Mouse (Mus musculus): ENCODE results near the gene Pla2r1. TPM values are rescaled to one million over a fixed set of nuclear protein-coding genes. Genes with fewer than 3 reads are reported as not detected.
A peak's percentile ranks its signal among the peaks of the same experiment; 100 is the strongest.

Gene Pla2r1
- 0.88 and 1.0 TPM in 2 replicates for polyA plus RNA-seq (2014; fragmentation: Nextera tagmentation; extraction: Ambion mirVana)

GRCm38 (mm10) chr2:60552902-60553682, at the start of gene Pla2r1:
TSS of gene Pla2r1 (minus strand) at chr2:60553308.
- Histone ChIP-seq H3K4me3 (ENCODE audit: low read depth, low read length) (peak within 1 kb of the TSS; percentile 32), H3K36me3 (ENCODE audit: control insufficient read depth, insufficient read depth, low read length) (no peaks in the 10 kb centered on the region), H3K4me2 (replicated peaks; ENCODE audit: low read depth, low read length) (peak within 1 kb of the TSS; percentile 76), H3K27ac (ENCODE audit: low read depth, low read length) (no peak within 1 kb of the TSS), H3K27me3 (ENCODE audit: control insufficient read depth, insufficient read depth, low read length) (no peaks in the 10 kb centered on the region), H3K9ac (ENCODE audit: low read depth, low read length) (peak within 1 kb of the TSS; percentile 33; the same call in 1 of the 2 replicates), H3K4me1 (replicated peaks; ENCODE audit: control insufficient read depth, insufficient read depth, low read length) (no peaks in the 10 kb centered on the region), H3K9me3 (ENCODE audit: control insufficient read depth, low read length) (no peaks in the 10 kb centered on the region)
- peak; percentile 66 for ATAC-seq (ENCODE audit: low FRiP score)
- DNase-seq (ENCODE audit: low spot score): peak; percentile 62
- WGBS: 4% methylated on average over 33 of the region's 33 CpGs

DNA sequence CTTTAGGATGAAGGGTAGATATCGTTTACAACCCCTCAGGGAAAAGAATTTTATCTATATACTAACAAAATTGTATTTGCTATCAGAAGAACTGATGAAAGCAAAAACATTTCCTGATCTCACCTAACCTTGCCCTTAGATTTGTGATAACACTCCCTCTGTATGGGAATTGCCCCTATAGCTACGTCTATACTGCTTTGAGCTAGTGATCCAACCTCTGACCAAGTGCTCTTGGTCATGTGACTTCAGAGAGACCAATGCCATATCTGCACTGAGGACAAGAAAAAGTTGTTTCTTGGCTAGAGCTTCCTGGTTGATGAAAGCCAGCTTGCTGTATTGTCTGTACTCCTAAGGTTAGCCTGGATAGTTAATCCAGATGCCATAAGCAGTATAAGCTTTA, 48.2 kb upstream of the Pla2r1 start:
- no peak overlapping the region for H3K9ac ChIP-seq (ENCODE audit: low read depth, low read length)
- no peak overlapping the region for H3K4me2 ChIP-seq (replicated peaks; ENCODE audit: low read depth, low read length)
- no peaks in the 10 kb centered on the region for H3K9me3 ChIP-seq (ENCODE audit: control insufficient read depth, low read length)
- H3K4me3 ChIP-seq (ENCODE audit: low read depth, low read length): no peak overlapping the region
- H3K4me1 ChIP-seq (replicated peaks; ENCODE audit: control insufficient read depth, insufficient read depth, low read length): no peaks in the 10 kb centered on the region
- no peak overlapping the region for H3K27ac ChIP-seq (ENCODE audit: low read depth, low read length)
- ATAC-seq (ENCODE audit: low FRiP score) (no peak), DNase-seq (ENCODE audit: low spot score) (no peak)
- WGBS: 85% methylated on average over 2 of the region's 2 CpGs
- H3K36me3 ChIP-seq (ENCODE audit: control insufficient read depth, insufficient read depth, low read length): no peaks in the 10 kb centered on the region
- H3K27me3 ChIP-seq (ENCODE audit: control insufficient read depth, insufficient read depth, low read length): no peaks in the 10 kb centered on the region

GRCm38 (mm10) chr2:60600863-60601262, 47.8 kb upstream of the Pla2r1 start:
- DNase-seq (ENCODE audit: low spot score) (no peak), ATAC-seq (ENCODE audit: low FRiP score) (no peak)
- 96% methylated on average over 2 of the region's 2 CpGs for WGBS
- Histone ChIP-seq H3K4me3 (ENCODE audit: low read depth, low read length) (no peak overlapping the region), H3K4me1 (replicated peaks; ENCODE audit: control insufficient read depth, insufficient read depth, low read length) (no peaks in the 10 kb centered on the region), H3K9ac (ENCODE audit: low read depth, low read length) (no peak overlapping the region), H3K4me2 (replicated peaks; ENCODE audit: low read depth, low read length) (no peak overlapping the region), H3K27ac (ENCODE audit: low read depth, low read length) (no peak overlapping the region), H3K27me3 (ENCODE audit: control insufficient read depth, insufficient read depth, low read length) (no peaks in the 10 kb centered on the region), H3K36me3 (ENCODE audit: control insufficient read depth, insufficient read depth, low read length) (no peaks in the 10 kb centered on the region), H3K9me3 (ENCODE audit: control insufficient read depth, low read length) (no peaks in the 10 kb centered on the region)

GRCm38 (mm10) chr2:60583416-60583815, 30.3 kb upstream of the Pla2r1 start:
- H3K9me3 ChIP-seq (ENCODE audit: control insufficient read depth, low read length): no peaks in the 10 kb centered on the region
- ATAC-seq (ENCODE audit: low FRiP score) (no peak), DNase-seq (ENCODE audit: low spot score) (no peak)
- H3K36me3 ChIP-seq (ENCODE audit: control insufficient read depth, insufficient read depth, low read length): no peaks in the 10 kb centered on the region
- H3K4me2 ChIP-seq (replicated peaks; ENCODE audit: low read depth, low read length): no peak overlapping the region
- no peak overlapping the region for H3K27ac ChIP-seq (ENCODE audit: low read depth, low read length)
- H3K27me3 ChIP-seq (ENCODE audit: control insufficient read depth, insufficient read depth, low read length): no peaks in the 10 kb centered on the region
- no peaks in the 10 kb centered on the region for H3K4me1 ChIP-seq (replicated peaks; ENCODE audit: control insufficient read depth, insufficient read depth, low read length)
- WGBS: 94% methylated on average over 4 of the region's 4 CpGs
- H3K9ac ChIP-seq (ENCODE audit: low read depth, low read length): no peak overlapping the region
- no peak overlapping the region for H3K4me3 ChIP-seq (ENCODE audit: low read depth, low read length)

- no peaks in the 10 kb centered on the region for H3K9me3 ChIP-seq (ENCODE audit: control insufficient read depth, low read length)
- H3K4me2 ChIP-seq (replicated peaks; ENCODE audit: low read depth, low read length): no peak overlapping the region
- H3K27ac ChIP-seq (ENCODE audit: low read depth, low read length): no peak overlapping the region
- no peaks in the 10 kb centered on the region for H3K36me3 ChIP-seq (ENCODE audit: control insufficient read depth, insufficient read depth, low read length)
- H3K9ac ChIP-seq (ENCODE audit: low read depth, low read length): no peak overlapping the region
- H3K27me3 ChIP-seq (ENCODE audit: control insufficient read depth, insufficient read depth, low read length): no peaks in the 10 kb centered on the region
- DNase-seq (ENCODE audit: low spot score) (no peak), ATAC-seq (ENCODE audit: low FRiP score) (no peak)
- no peaks in the 10 kb centered on the region for H3K4me1 ChIP-seq (replicated peaks; ENCODE audit: control insufficient read depth, insufficient read depth, low read length)
- H3K4me3 ChIP-seq (ENCODE audit: low read depth, low read length): no peak overlapping the region
- 77% methylated on average over 4 of the region's 4 CpGs for WGBS
Observed at GRCm38 (mm10) chr2:60554561-60554960, 1.5 kb upstream of the Pla2r1 start.

DNA sequence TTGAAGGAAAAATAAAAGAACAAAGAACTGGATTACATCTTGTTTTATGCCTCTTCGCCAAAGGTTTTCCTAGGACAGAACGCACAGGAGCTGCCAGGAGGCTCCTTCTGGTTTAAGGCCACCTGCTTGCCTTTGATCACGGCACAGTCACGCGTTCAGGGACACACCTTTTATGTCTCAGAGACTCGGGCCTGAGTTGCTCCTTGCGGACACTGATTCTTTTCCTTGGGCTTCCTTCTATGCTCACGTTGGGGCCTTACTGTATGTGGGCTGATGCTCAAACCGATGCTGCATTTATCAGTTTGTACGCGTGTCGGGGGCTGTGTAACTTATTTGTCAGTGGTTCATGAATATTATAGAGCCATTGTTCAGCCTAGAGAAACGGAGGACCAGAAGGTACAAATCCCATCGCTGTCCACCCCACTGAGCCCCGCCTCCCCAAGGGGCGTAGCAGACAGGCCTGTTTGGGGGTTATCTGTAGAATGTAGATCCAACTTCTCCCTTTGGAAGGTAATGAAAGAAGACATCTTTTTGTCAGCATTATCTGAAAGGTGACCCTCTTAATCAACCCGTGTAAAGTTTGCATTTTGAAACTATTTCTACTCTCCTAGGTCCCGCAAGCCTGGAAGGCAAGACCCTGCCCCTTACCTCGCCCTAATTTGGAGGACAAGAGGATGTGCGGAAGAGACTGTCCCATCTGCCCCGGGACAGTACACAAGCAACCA, 769 bp downstream of the Pla2r1 start:
- ATAC-seq (ENCODE audit: low FRiP score): peak; percentile 30; the same call in 1 of the 2 replicates

GRCm38 (mm10) chr2:60551673-60552072, 1.4 kb downstream of the Pla2r1 start:
- Histone ChIP-seq H3K36me3 (ENCODE audit: control insufficient read depth, insufficient read depth, low read length) (no peaks in the 10 kb centered on the region), H3K9ac (ENCODE audit: low read depth, low read length) (no peak overlapping the region), H3K4me1 (replicated peaks; ENCODE audit: control insufficient read depth, insufficient read depth, low read length) (no peaks in the 10 kb centered on the region), H3K9me3 (ENCODE audit: control insufficient read depth, low read length) (no peaks in the 10 kb centered on the region), H3K4me3 (ENCODE audit: low read depth, low read length) (no peak overlapping the region), H3K27ac (ENCODE audit: low read depth, low read length) (no peak overlapping the region), H3K4me2 (replicated peaks; ENCODE audit: low read depth, low read length) (no peak overlapping the region), H3K27me3 (ENCODE audit: control insufficient read depth, insufficient read depth, low read length) (no peaks in the 10 kb centered on the region)
- WGBS: 41% methylated on average over 2 of the region's 2 CpGs
- ATAC-seq (ENCODE audit: low FRiP score) (no peak), DNase-seq (ENCODE audit: low spot score) (no peak)

More for the DNA sequence above, 769 bp downstream of the Pla2r1 start:
- Histone ChIP-seq H3K27ac (ENCODE audit: low read depth, low read length) (no peak overlapping the region), H3K36me3 (ENCODE audit: control insufficient read depth, insufficient read depth, low read length) (no peaks in the 10 kb centered on the region), H3K4me1 (replicated peaks; ENCODE audit: control insufficient read depth, insufficient read depth, low read length) (no peaks in the 10 kb centered on the region), H3K9me3 (ENCODE audit: control insufficient read depth, low read length) (no peaks in the 10 kb centered on the region), H3K4me3 (ENCODE audit: low read depth, low read length) (peak overlapping the region; percentile 32), H3K9ac (ENCODE audit: low read depth, low read length) (peak overlapping the region; percentile 33; the same call in 1 of the 2 replicates), H3K27me3 (ENCODE audit: control insufficient read depth, insufficient read depth, low read length) (no peaks in the 10 kb centered on the region), H3K4me2 (replicated peaks; ENCODE audit: low read depth, low read length) (peak overlapping the region; percentile 76)
- DNase-seq (ENCODE audit: low spot score): peak; percentile 25
- WGBS: 27% methylated on average over 21 of the region's 21 CpGs

DNA sequence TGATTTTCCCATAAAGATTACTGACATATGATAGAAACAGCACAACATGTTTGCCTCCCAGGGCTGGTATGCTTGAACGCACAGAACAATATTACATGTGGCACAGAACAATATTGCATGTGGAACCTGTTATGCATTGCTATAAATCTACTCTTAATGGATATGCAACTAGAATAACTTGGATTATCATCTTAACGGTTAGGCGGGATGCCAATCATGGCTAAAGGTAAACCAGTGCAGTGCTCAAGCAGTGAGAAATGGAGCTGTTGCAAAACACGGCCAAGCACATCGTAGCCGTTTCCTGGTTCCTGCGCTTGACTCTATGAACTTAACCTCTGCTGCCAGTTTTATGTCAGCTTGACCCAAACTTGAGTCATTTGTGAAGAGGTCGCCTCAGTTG, 2.6 kb downstream of the Pla2r1 start:
- Histone ChIP-seq H3K9me3 (ENCODE audit: control insufficient read depth, low read length) (no peaks in the 10 kb centered on the region), H3K27me3 (ENCODE audit: control insufficient read depth, insufficient read depth, low read length) (no peaks in the 10 kb centered on the region), H3K4me1 (replicated peaks; ENCODE audit: control insufficient read depth, insufficient read depth, low read length) (no peaks in the 10 kb centered on the region), H3K4me3 (ENCODE audit: low read depth, low read length) (no peak overlapping the region), H3K9ac (ENCODE audit: low read depth, low read length) (no peak overlapping the region), H3K27ac (ENCODE audit: low read depth, low read length) (no peak overlapping the region), H3K36me3 (ENCODE audit: control insufficient read depth, insufficient read depth, low read length) (no peaks in the 10 kb centered on the region), H3K4me2 (replicated peaks; ENCODE audit: low read depth, low read length) (no peak overlapping the region)
- WGBS: 92% methylated on average over 8 of the region's 8 CpGs
- no peak for ATAC-seq (ENCODE audit: low FRiP score)
- DNase-seq (ENCODE audit: low spot score): no peak
